ENCODE assay signal across 32 mouse cellular contexts in the genomic region with DNA sequence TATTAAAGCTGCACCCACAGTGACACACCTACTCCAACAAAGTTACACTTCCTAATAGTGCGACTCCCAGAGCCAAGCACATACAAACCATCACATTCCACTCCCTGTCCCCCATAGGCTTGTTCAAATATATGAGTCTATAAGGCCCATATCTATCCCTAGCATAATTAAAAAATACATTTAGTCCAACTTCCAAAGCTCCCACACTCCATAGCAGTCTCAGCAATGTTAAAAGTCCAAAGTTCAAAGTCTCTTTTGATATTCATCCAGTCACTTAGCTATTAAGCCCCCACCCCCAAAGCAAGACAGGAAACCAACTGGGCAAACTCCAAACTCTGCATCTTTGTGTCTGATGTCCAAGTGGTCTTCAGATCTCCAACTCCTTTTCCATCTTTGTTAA.
"Had no signal": no experiment of that assay in that cellular context is flagged by ENCODE, and none has a peak within 500 bp of the region (broad histone marks: within the 10 kb centered on the region; RNA-seq: fewer than 3 reads in every experiment).

No protein-coding gene starts in this region.

- ATAC-seq: liver, embryonic 12.5 days; liver, postnatal 0 days; lung, postnatal 0 days; midbrain, embryonic 13.5 days; midbrain, embryonic 15.5 days; midbrain, embryonic 16.5 days had no signal

- H3K27ac ChIP-seq: limb, embryonic 10.5 days; limb, embryonic 12.5 days; limb, embryonic 13.5 days; limb, embryonic 15.5 days; liver, embryonic 12.5 days; liver, embryonic 13.5 days; liver, embryonic 14.5 days; liver, embryonic 15.5 days; lung, embryonic 15.5 days; macrophage; midbrain, embryonic 10.5 days; midbrain, embryonic 12.5 days; midbrain, embryonic 13.5 days; midbrain, embryonic 15.5 days; neural tube, embryonic 12.5 days had no signal

- H3K4me1 ChIP-seq: limb, embryonic 10.5 days; limb, embryonic 12.5 days; limb, embryonic 13.5 days; limb, embryonic 15.5 days; liver, embryonic 12.5 days; liver, embryonic 13.5 days; liver, embryonic 15.5 days; lung, embryonic 15.5 days; megakaryocyte, embryonic 14.5 days; midbrain, embryonic 10.5 days; midbrain, embryonic 12.5 days; midbrain, embryonic 13.5 days; midbrain, embryonic 15.5 days; neural tube, embryonic 12.5 days had no signal

- DNase-seq: left cerebral cortex, postnatal 4 days; liver; liver, embryonic 13.5 days; liver, postnatal 0 days; lung, adult 18-20 months; lung, adult 2 months; lung, embryonic 14.5 days; lung, postnatal 10 days; lung, postnatal 14 days; lung, postnatal 36 days; lung, postnatal 4 days; midbrain, embryonic 14.5 days had no signal

- H3K9me3 ChIP-seq: limb, embryonic 10.5 days; limb, embryonic 12.5 days; limb, embryonic 13.5 days; limb, embryonic 15.5 days; liver, embryonic 12.5 days; liver, embryonic 13.5 days; liver, embryonic 15.5 days; lung, embryonic 15.5 days; megakaryocyte, embryonic 14.5 days; midbrain, embryonic 10.5 days; midbrain, embryonic 12.5 days; midbrain, embryonic 13.5 days; midbrain, embryonic 15.5 days; neural tube, embryonic 12.5 days had no signal

- H3K4me2 ChIP-seq: limb, embryonic 12.5 days; limb, embryonic 13.5 days; limb, embryonic 15.5 days; liver, embryonic 11.5 days; liver, embryonic 12.5 days; liver, embryonic 13.5 days; liver, embryonic 15.5 days; lung, embryonic 14.5 days; lung, embryonic 15.5 days; midbrain, embryonic 11.5 days; midbrain, embryonic 12.5 days; midbrain, embryonic 13.5 days; midbrain, embryonic 15.5 days; neural tube, embryonic 12.5 days had no signal

- H3K36me3 ChIP-seq: limb, embryonic 10.5 days; limb, embryonic 12.5 days; limb, embryonic 13.5 days; limb, embryonic 15.5 days; liver, embryonic 12.5 days; liver, embryonic 13.5 days; liver, embryonic 15.5 days; lung, embryonic 15.5 days; midbrain, embryonic 10.5 days; midbrain, embryonic 12.5 days; midbrain, embryonic 13.5 days; midbrain, embryonic 15.5 days; neural tube, embryonic 12.5 days had no signal

- H3K27me3 ChIP-seq: limb, embryonic 12.5 days; limb, embryonic 13.5 days; limb, embryonic 15.5 days; liver, embryonic 12.5 days; liver, embryonic 13.5 days; liver, embryonic 15.5 days; lung, embryonic 15.5 days; megakaryocyte, embryonic 14.5 days; midbrain, embryonic 12.5 days; midbrain, embryonic 13.5 days; midbrain, embryonic 15.5 days; neural tube, embryonic 12.5 days had no signal

- H3K4me3 ChIP-seq: limb, embryonic 10.5 days; limb, embryonic 12.5 days; limb, embryonic 13.5 days; limb, embryonic 15.5 days; liver, embryonic 12.5 days; liver, embryonic 13.5 days; liver, embryonic 15.5 days; lung, embryonic 15.5 days; megakaryocyte, embryonic 14.5 days; midbrain, embryonic 10.5 days; midbrain, embryonic 12.5 days; midbrain, embryonic 13.5 days; midbrain, embryonic 15.5 days; myocyte; neural tube, embryonic 12.5 days had no signal

- H3K9ac ChIP-seq: limb, embryonic 12.5 days; limb, embryonic 13.5 days; limb, embryonic 15.5 days; liver, embryonic 12.5 days; liver, embryonic 13.5 days; liver, embryonic 14.5 days; liver, embryonic 15.5 days; liver, postnatal 0 days; lung, embryonic 14.5 days; lung, embryonic 15.5 days; midbrain, embryonic 12.5 days; midbrain, embryonic 13.5 days; midbrain, embryonic 15.5 days; neural tube, embryonic 12.5 days had no signal
